Mouse (Mus musculus): ENCODE measurements around the gene Tmprss11b.
"Not testable (repeated sequence)": the region's sequence is repeated elsewhere in the genome, so short reads cannot be mapped to it uniquely, and the experiment has no call there.

Tmprss11b gene

DNA sequence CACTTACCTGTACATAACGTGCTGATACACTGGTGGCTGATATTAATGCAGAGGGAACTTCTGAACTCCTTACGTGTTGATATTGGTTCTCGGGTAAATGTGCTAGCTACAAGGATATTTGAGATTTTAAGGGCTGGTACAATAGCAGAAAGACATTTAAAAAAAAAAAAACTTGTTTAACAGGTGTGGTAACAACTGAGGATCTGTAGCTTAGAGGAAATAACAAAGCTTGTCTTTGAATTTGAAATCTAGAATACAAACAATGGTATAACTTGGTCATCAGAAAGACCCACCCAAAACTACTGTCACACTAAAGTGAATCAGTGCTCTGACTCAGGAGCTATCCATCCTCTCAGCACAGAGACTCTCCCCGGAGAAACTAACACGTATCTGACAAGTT, at the start of gene Tmprss11b:
Gene Tmprss11b (minus strand): TSS at position 101 of the 400 bp plus-strand sequence.
- no peak for DNase-seq

- DNase-seq: no peak
These were observed 48.9 kb upstream of the Tmprss11b start for GRCm38 (mm10) chr5:86725021-86725420.

GRCm38 (mm10) chr5:86722820-86723460, 46.8 kb upstream of the Tmprss11b start:
- no peak for DNase-seq

DNA sequence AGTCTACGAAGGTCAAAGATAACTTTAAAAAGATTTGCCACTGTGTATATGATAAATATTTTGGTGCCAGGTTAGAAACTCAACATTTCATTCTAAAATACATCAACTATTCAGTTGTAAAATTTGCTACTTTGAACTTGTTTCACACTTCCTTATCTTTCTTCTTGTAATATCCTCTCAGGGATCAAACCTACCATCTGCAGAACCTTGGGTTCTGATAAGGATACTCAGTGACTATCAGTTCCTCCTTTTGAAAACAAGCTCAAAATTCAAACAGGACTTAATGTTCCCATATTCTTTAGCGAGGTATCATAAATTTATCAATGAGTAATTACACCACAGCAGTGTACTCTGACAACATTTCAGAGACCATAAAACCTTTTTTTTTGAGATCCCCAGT, 38.8 kb upstream of the Tmprss11b start:
- DNase-seq: no peak

- DNase-seq: no peak
These were observed 28.8 kb upstream of the Tmprss11b start for GRCm38 (mm10) chr5:86704923-86705322.

GRCm38 (mm10) chr5:86684667-86685066, 8.5 kb upstream of the Tmprss11b start:
- DNase-seq: no peak

DNA sequence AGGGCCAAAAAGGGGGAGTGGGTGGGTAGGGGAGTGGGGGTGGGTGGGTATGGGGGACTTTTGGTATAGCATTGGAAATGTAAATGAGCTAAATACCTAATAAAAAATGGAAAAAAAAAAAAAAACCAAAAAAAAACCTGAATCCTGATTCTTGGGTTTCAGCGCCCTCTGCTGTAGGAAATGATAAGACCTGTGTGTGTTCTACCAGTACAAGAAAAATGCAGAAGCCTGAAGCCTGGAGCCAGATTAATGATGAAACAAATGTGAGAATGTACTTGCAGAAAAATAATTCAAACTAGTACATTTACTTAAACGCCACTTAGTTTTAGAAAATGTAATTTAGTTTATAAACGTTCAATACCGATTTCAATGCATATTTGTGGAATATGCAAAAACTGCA, 27.0 kb downstream of the Tmprss11b start:
- not testable (repeated sequence) for DNase-seq

GRCm38 (mm10) chr5:86640795-86641194, 35.4 kb downstream of the Tmprss11b start:
- DNase-seq: no peak

DNA sequence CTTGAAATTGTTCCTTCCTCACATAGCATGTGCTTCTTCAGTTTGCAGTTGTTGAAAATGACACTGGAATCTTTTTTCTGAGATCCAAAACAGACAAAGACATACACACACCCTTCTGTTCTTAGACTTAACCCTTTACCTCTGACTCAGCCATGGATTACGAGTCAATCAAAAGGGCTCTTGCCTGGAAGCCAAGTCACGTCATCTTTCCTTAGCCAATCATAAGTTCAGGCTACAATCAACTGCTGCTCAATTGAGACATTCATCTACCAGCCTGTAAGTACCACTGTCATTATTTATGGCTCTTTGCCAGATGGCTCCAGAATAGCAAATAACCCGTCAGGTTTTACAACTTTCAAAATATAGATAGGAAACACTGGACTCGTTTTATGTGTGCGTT, 43.8 kb downstream of the Tmprss11b start, which contains the start of gene Tmprss11f:
Gene Tmprss11f (minus strand): TSS at position 101 of the 400 bp plus-strand sequence.
- no peak for DNase-seq

DNA sequence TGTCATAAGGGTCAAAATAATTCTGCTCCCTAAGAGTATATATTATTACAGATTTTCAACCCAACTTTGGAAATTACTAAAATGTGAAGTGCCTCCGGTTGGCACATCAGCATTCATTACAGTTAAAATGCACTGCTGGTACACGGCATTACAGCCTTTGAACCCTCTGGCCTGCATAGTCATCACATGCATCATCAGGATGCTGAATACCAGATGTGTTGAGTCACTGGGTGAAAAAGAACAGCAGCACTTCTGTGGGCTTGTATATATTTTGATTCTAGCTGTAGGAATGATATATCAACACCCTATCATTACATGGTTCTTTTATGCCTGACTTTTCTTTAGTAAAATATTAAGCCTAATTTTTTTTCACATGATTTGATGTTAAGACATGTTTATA, 45.5 kb downstream of the Tmprss11b start:
- DNase-seq: no peak

DNA sequence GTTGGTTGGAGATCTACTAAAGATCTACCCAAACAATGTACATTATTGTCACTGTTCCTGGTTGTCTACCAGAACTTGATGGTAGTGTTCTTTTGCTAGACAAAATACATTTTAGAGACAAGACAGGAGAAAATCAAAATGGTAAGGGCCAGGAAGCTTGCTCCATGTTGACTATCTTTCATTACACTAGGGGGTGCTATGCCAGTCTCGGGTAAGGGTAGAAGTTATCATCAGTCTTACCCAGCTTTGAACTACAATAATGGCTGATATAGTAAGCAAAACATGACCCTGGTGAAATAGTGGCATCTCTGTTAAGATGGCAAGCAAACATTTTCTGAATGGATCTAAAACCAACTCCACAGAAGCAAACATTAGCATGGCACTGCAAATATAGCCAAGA, 54.4 kb downstream of the Tmprss11b start:
- no peak for DNase-seq
